Mouse (Mus musculus) gastrocnemius, postnatal 10 days (tissue): ENCODE measurements around the gene Armh1. TPM values are rescaled to one million over a fixed set of nuclear protein-coding genes. Genes with fewer than 3 reads are reported as not detected.

Experiments used
- total RNA-seq, 2 experiments: library from RNA; stranded (reverse); gene quantifications; 2 replicates each; pipeline ENCODE4 v1.2.3; 2021

Armh1 gene
- total RNA-seq, 2 experiments from 2014 or later = 0.25 TPM; not detected in 1

Other genes with a start within 250 kb of the Armh1 start
- 10 to 100 TPM; 23.0 to 24.3 TPM for gene Eif2b3, start 232.7 kb downstream of the Armh1 start, total RNA-seq
- 1 to 10 TPM; 4.8 to 9.6 TPM for gene Ptch2, start 156.1 kb downstream of the Armh1 start, total RNA-seq
- gene Btbd19, start 126.4 kb downstream of the Armh1 start, total RNA-seq = 1 to 10 TPM; 4.7 to 6.8 TPM
- not detected for gene Tctex1d4, start 125.3 kb downstream of the Armh1 start, total RNA-seq
- 1 to 10 TPM; 1.8 to 2.6 TPM for gene Plk3, start 118.2 kb downstream of the Armh1 start, total RNA-seq
- gene Rps8, start 95.9 kb downstream of the Armh1 start, total RNA-seq = 1,000 to 10,000 TPM; 1,007 to 1,093 TPM
- 1 to 10 TPM; 3.8 to 6.6 TPM for gene Kif2c, start 69.5 kb downstream of the Armh1 start, total RNA-seq
- gene Tmem53, start 174 bp downstream of the Armh1 start, total RNA-seq = 1 to 10 TPM; 5.5 to 7.6 TPM
- gene Rnf220, start 244.9 kb upstream of the Armh1 start, total RNA-seq = 10 to 100 TPM; 48.0 to 54.5 TPM